Mouse (Mus musculus): ENCODE data around the gene Tinag. TPM values are rescaled to one million over a fixed set of nuclear protein-coding genes. Genes with fewer than 3 reads are reported as not detected.

Tinag gene
- polyA plus RNA-seq, 1 experiment from 2014 or later, result not detected

DNA sequence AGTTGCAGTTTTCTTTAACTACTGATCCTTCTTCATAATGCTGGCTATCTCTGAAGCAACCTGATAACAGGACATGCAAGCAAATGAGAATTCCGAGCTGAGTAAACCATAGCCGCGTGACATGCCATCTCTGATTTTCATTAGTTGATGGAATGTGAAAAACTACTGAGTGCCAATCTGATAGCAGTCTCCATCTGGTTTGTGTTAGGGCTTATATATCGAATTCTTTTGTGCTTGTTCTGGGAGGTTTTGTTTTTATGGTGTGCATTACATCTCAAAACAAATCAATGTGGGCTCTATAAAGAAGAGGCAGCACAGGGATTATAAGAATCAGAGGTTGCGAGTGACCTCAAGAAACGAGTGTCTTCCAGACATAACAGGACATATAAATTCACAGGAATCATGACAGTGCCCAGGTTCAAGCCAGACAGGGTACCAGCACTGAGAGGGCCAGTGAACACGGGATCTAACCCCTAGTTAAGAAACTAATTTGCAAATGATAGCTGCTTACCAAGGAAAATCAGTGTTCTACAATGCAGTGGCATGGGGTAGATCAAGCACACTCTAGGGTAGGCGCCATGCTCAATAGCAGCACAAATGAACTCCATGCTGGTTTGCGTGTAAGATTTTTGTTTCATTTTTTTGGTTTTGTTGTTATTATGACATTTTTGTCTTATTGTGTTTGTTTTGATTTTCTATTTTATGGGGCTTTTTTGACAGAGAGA lies 13.0 kb downstream of the Tinag start:
- DNase-seq (ENCODE audit: low spot score) (no peak), ATAC-seq (replicated peaks; ENCODE audit: low FRiP score) (no peak)
- no peak overlapping the region for H3K4me3 ChIP-seq (ENCODE audit: low read depth, low read length)
- no peak overlapping the region for H3K27ac ChIP-seq (ENCODE audit: low read depth, low read length)
- 62% methylated on average over 9 of the region's 9 CpGs for WGBS
- no peaks in the 10 kb centered on the region for H3K9me3 ChIP-seq (ENCODE audit: control insufficient read depth, low read length)
- H3K27me3 ChIP-seq (replicated peaks; ENCODE audit: control insufficient read depth, insufficient read depth, low read length), result no peaks in the 10 kb centered on the region
- H3K36me3 ChIP-seq (ENCODE audit: control insufficient read depth, insufficient read depth, low read length), result no peaks in the 10 kb centered on the region
- H3K4me1 ChIP-seq (replicated peaks; ENCODE audit: control insufficient read depth, insufficient read depth, low read length), result no peaks in the 10 kb centered on the region
- no peak overlapping the region for H3K9ac ChIP-seq (ENCODE audit: low read depth, low read length)
- H3K4me2 ChIP-seq, result no peak overlapping the region

GRCm38 (mm10) chr9:77025271-77025670 lies 20.3 kb downstream of the Tinag start:
- Histone ChIP-seq H3K9me3 (ENCODE audit: control insufficient read depth, low read length) (no peaks in the 10 kb centered on the region), H3K27ac (ENCODE audit: low read depth, low read length) (no peak overlapping the region), H3K36me3 (ENCODE audit: control insufficient read depth, insufficient read depth, low read length) (no peaks in the 10 kb centered on the region), H3K9ac (ENCODE audit: low read depth, low read length) (no peak overlapping the region), H3K4me3 (ENCODE audit: low read depth, low read length) (no peak overlapping the region), H3K27me3 (replicated peaks; ENCODE audit: control insufficient read depth, insufficient read depth, low read length) (no peaks in the 10 kb centered on the region), H3K4me1 (replicated peaks; ENCODE audit: control insufficient read depth, insufficient read depth, low read length) (no peaks in the 10 kb centered on the region), H3K4me2 (no peak overlapping the region)
- DNase-seq (ENCODE audit: low spot score) (no peak), ATAC-seq (replicated peaks; ENCODE audit: low FRiP score) (no peak)
- WGBS, result 77% methylated on average over 2 of the region's 2 CpGs

DNA sequence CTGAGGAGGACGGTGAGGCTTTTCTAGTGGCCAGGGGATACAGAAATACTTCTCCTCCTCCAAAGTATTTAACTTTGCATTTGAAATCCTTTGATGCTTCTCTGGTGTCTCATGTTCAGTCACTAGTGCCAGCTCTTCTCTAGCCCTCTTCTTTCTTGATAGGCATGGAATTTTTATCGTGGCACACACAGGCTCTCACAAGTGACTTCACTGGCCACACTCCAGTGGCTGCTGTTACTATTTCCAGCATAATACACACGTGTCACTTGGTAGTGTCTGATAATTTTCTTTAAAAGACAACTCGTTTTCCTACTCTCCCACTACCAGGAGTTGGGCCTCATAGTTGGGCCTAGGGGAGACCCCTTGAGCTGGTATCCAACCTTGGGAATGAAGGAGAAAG lies 26.7 kb downstream of the Tinag start:
- ATAC-seq (replicated peaks; ENCODE audit: low FRiP score), result no peak

GRCm38 (mm10) chr9:76996021-76996420 lies 49.6 kb downstream of the Tinag start:
- DNase-seq (ENCODE audit: low spot score) (no peak), ATAC-seq (replicated peaks; ENCODE audit: low FRiP score) (no peak)
- no peak overlapping the region for H3K27ac ChIP-seq (ENCODE audit: low read depth, low read length)
- WGBS, result 86% methylated on average over 1 of the region's 1 CpGs
- H3K27me3 ChIP-seq (replicated peaks; ENCODE audit: control insufficient read depth, insufficient read depth, low read length), result no peaks in the 10 kb centered on the region
- no peaks in the 10 kb centered on the region for H3K36me3 ChIP-seq (ENCODE audit: control insufficient read depth, insufficient read depth, low read length)
- no peaks in the 10 kb centered on the region for H3K9me3 ChIP-seq (ENCODE audit: control insufficient read depth, low read length)
- H3K4me3 ChIP-seq (ENCODE audit: low read depth, low read length), result no peak overlapping the region
- H3K9ac ChIP-seq (ENCODE audit: low read depth, low read length), result no peak overlapping the region
- H3K4me2 ChIP-seq, result no peak overlapping the region
- no peaks in the 10 kb centered on the region for H3K4me1 ChIP-seq (replicated peaks; ENCODE audit: control insufficient read depth, insufficient read depth, low read length)

More for the DNA sequence above, 26.7 kb downstream of the Tinag start:
- 70% methylated on average over 4 of the region's 4 CpGs for whole genome bisulfite sequencing
- H3K27ac ChIP-seq (ENCODE audit: low read depth, low read length), result no peak overlapping the region
- no peak overlapping the region for H3K9ac ChIP-seq (ENCODE audit: low read depth, low read length)
- no peaks in the 10 kb centered on the region for H3K36me3 ChIP-seq (ENCODE audit: control insufficient read depth, insufficient read depth, low read length)
- H3K4me1 ChIP-seq (replicated peaks; ENCODE audit: control insufficient read depth, insufficient read depth, low read length), result no peaks in the 10 kb centered on the region
- no peak overlapping the region for H3K4me2 ChIP-seq
- no peak for DNase-seq (ENCODE audit: low spot score)
- H3K9me3 ChIP-seq (ENCODE audit: control insufficient read depth, low read length), result no peaks in the 10 kb centered on the region
- no peaks in the 10 kb centered on the region for H3K27me3 ChIP-seq (replicated peaks; ENCODE audit: control insufficient read depth, insufficient read depth, low read length)
- H3K4me3 ChIP-seq (ENCODE audit: low read depth, low read length), result no peak overlapping the region

DNA sequence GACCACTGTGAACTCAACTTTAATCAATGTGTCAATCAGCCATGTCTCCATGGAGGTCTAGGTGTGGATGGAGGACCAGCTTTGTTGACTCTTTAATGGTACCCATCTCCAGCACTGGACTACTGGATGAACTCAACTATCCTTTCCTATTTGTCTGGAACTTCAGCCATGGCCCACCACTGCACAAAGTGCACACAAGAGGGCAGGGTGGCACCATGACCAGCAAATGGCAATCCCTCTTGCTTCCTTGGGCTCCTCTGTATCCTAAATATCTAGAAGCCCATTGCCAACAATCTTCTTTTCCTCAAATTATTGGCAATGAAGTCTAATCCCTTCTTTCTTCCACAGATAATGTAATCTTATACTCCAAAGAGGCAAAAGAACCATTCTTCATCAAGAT lies 55.6 kb downstream of the Tinag start:
- ATAC-seq (replicated peaks; ENCODE audit: low FRiP score) (no peak), DNase-seq (ENCODE audit: low spot score) (no peak)
- Histone ChIP-seq H3K36me3 (ENCODE audit: control insufficient read depth, insufficient read depth, low read length) (no peaks in the 10 kb centered on the region), H3K9me3 (ENCODE audit: control insufficient read depth, low read length) (no peaks in the 10 kb centered on the region), H3K4me1 (replicated peaks; ENCODE audit: control insufficient read depth, insufficient read depth, low read length) (no peaks in the 10 kb centered on the region), H3K27me3 (replicated peaks; ENCODE audit: control insufficient read depth, insufficient read depth, low read length) (no peaks in the 10 kb centered on the region), H3K4me2 (no peak overlapping the region), H3K4me3 (ENCODE audit: low read depth, low read length) (no peak overlapping the region), H3K9ac (ENCODE audit: low read depth, low read length) (no peak overlapping the region), H3K27ac (ENCODE audit: low read depth, low read length) (no peak overlapping the region)

DNA sequence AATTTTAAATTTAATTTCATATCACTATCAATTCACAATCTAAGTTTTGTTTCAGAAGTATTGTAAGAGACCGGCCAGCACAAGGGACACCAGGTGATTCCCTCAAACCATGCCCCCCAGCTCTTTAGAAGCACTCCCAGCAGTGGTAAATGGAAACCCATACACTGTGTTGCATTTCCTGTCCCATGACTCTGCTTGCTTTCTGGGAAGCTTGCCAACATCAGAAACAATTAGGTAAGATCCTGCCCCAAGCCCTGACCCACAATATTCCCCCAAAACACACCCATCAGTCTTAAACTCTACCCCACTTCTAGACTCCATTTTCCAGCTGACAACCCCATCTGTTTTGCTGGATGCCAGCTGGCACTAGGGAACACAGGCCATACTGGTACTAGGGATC lies 110.8 kb downstream of the Tinag start:
- ATAC-seq (replicated peaks; ENCODE audit: low FRiP score) (no peak), DNase-seq (ENCODE audit: low spot score) (no peak)
- Histone ChIP-seq H3K36me3 (ENCODE audit: control insufficient read depth, insufficient read depth, low read length) (no peaks in the 10 kb centered on the region), H3K4me1 (replicated peaks; ENCODE audit: control insufficient read depth, insufficient read depth, low read length) (no peaks in the 10 kb centered on the region), H3K9me3 (ENCODE audit: control insufficient read depth, low read length) (no peaks in the 10 kb centered on the region), H3K9ac (ENCODE audit: low read depth, low read length) (no peak overlapping the region), H3K27me3 (replicated peaks; ENCODE audit: control insufficient read depth, insufficient read depth, low read length) (no peaks in the 10 kb centered on the region), H3K4me2 (no peak overlapping the region), H3K27ac (ENCODE audit: low read depth, low read length) (no peak overlapping the region), H3K4me3 (ENCODE audit: low read depth, low read length) (no peak overlapping the region)
- WGBS, result 82% methylated on average over 1 of the region's 1 CpGs

- Histone ChIP-seq H3K27me3 (replicated peaks; ENCODE audit: control insufficient read depth, insufficient read depth, low read length) (no peaks in the 10 kb centered on the region), H3K4me1 (replicated peaks; ENCODE audit: control insufficient read depth, insufficient read depth, low read length) (no peaks in the 10 kb centered on the region), H3K27ac (ENCODE audit: low read depth, low read length) (no peak overlapping the region), H3K4me3 (ENCODE audit: low read depth, low read length) (no peak overlapping the region), H3K36me3 (ENCODE audit: control insufficient read depth, insufficient read depth, low read length) (no peaks in the 10 kb centered on the region), H3K9ac (ENCODE audit: low read depth, low read length) (no peak overlapping the region), H3K4me2 (no peak overlapping the region), H3K9me3 (ENCODE audit: control insufficient read depth, low read length) (no peaks in the 10 kb centered on the region)
- ATAC-seq (replicated peaks; ENCODE audit: low FRiP score) (no peak), DNase-seq (ENCODE audit: low spot score) (no peak)
- WGBS, result 82% methylated on average over 5 of the region's 5 CpGs
Measured at GRCm38 (mm10) chr9:76915093-76915661, 130.4 kb downstream of the Tinag start.
